Mouse (Mus musculus): Measurements from ENCODE around the gene Kctd6. TPM values are rescaled to one million over a fixed set of nuclear protein-coding genes. Genes with fewer than 3 reads are reported as not detected.

The Kctd6 gene
- polyA plus RNA-seq, 1 experiment from 2014 or later: 17.5 TPM

GRCm38 (mm10) chr14:8242388-8242920 is 28.5 kb downstream of the Kctd6 start:
- H3K9me3 ChIP-seq: no peaks in the 10 kb centered on the region
- H3K36me3 ChIP-seq: no peaks in the 10 kb centered on the region
- H3K27me3 ChIP-seq (replicated peaks): no peaks in the 10 kb centered on the region
- H3K4me1 ChIP-seq: no peaks in the 10 kb centered on the region
- H3K27ac ChIP-seq: no peak overlapping the region
- H3K9ac ChIP-seq: no peak overlapping the region
- no peak overlapping the region for H3K4me3 ChIP-seq
- ATAC-seq (ENCODE audit: low FRiP score, low read depth): no peak
- no peak overlapping the region for H3K4me2 ChIP-seq (replicated peaks)
- WGBS: 59% methylated on average over 5 of the region's 5 CpGs

- Histone ChIP-seq H3K9me3 (no peaks in the 10 kb centered on the region), H3K4me2 (replicated peaks) (no peak overlapping the region), H3K4me1 (no peaks in the 10 kb centered on the region), H3K36me3 (no peaks in the 10 kb centered on the region), H3K27ac (no peak overlapping the region), H3K27me3 (replicated peaks) (no peaks in the 10 kb centered on the region), H3K9ac (no peak overlapping the region), H3K4me3 (no peak overlapping the region)
- 90% methylated on average over 8 of the region's 8 CpGs for WGBS
- ATAC-seq (ENCODE audit: low FRiP score, low read depth): no peak
These were observed 29.4 kb downstream of the Kctd6 start for GRCm38 (mm10) chr14:8243136-8243888.

GRCm38 (mm10) chr14:8244211-8244611 is 30.3 kb downstream of the Kctd6 start:
- Histone ChIP-seq H3K4me2 (replicated peaks) (no peak overlapping the region), H3K27me3 (replicated peaks) (no peaks in the 10 kb centered on the region), H3K9me3 (no peaks in the 10 kb centered on the region), H3K36me3 (no peaks in the 10 kb centered on the region), H3K27ac (no peak overlapping the region), H3K4me3 (no peak overlapping the region), H3K9ac (no peak overlapping the region), H3K4me1 (no peaks in the 10 kb centered on the region)
- ATAC-seq (ENCODE audit: low FRiP score, low read depth): no peak
- WGBS: 85% methylated on average over 5 of the region's 5 CpGs

- Histone ChIP-seq H3K9ac (no peak overlapping the region), H3K4me2 (replicated peaks) (no peak overlapping the region), H3K4me1 (no peaks in the 10 kb centered on the region), H3K36me3 (no peaks in the 10 kb centered on the region), H3K4me3 (no peak overlapping the region), H3K9me3 (no peaks in the 10 kb centered on the region), H3K27ac (no peak overlapping the region), H3K27me3 (replicated peaks) (no peaks in the 10 kb centered on the region)
- ATAC-seq (ENCODE audit: low FRiP score, low read depth): no peak
- 84% methylated on average over 8 of the region's 8 CpGs for WGBS
These were observed 32.9 kb downstream of the Kctd6 start for GRCm38 (mm10) chr14:8246878-8247277.

GRCm38 (mm10) chr14:8249206-8249605 is 35.3 kb downstream of the Kctd6 start:
- Histone ChIP-seq H3K27me3 (replicated peaks) (no peaks in the 10 kb centered on the region), H3K4me3 (no peak overlapping the region), H3K36me3 (no peaks in the 10 kb centered on the region), H3K9ac (no peak overlapping the region), H3K4me2 (replicated peaks) (no peak overlapping the region), H3K9me3 (no peaks in the 10 kb centered on the region), H3K4me1 (no peaks in the 10 kb centered on the region), H3K27ac (no peak overlapping the region)
- 94% methylated on average over 1 of the region's 1 CpGs for WGBS
- ATAC-seq (ENCODE audit: low FRiP score, low read depth): no peak

- 85% methylated on average over 9 of the region's 9 CpGs for WGBS
- no peaks in the 10 kb centered on the region for H3K9me3 ChIP-seq
- no peaks in the 10 kb centered on the region for H3K4me1 ChIP-seq
- no peak overlapping the region for H3K9ac ChIP-seq
- no peaks in the 10 kb centered on the region for H3K27me3 ChIP-seq (replicated peaks)
- H3K27ac ChIP-seq: no peak overlapping the region
- no peak overlapping the region for H3K4me3 ChIP-seq
- H3K36me3 ChIP-seq: no peaks in the 10 kb centered on the region
- no peak overlapping the region for H3K4me2 ChIP-seq (replicated peaks)
- ATAC-seq (ENCODE audit: low FRiP score, low read depth): no peak
These were observed 36.4 kb downstream of the Kctd6 start for GRCm38 (mm10) chr14:8250141-8250871.

GRCm38 (mm10) chr14:8251330-8251885 is 37.5 kb downstream of the Kctd6 start:
- no peaks in the 10 kb centered on the region for H3K36me3 ChIP-seq
- H3K27ac ChIP-seq: no peak overlapping the region
- no peak overlapping the region for H3K4me2 ChIP-seq (replicated peaks)
- ATAC-seq (ENCODE audit: low FRiP score, low read depth): peak; percentile 46; the same call in 1 of the 2 replicates
- H3K27me3 ChIP-seq (replicated peaks): no peaks in the 10 kb centered on the region
- H3K9ac ChIP-seq: no peak overlapping the region
- H3K4me3 ChIP-seq: no peak overlapping the region
- WGBS: 94% methylated on average over 8 of the region's 8 CpGs
- no peaks in the 10 kb centered on the region for H3K4me1 ChIP-seq
- no peaks in the 10 kb centered on the region for H3K9me3 ChIP-seq

GRCm38 (mm10) chr14:8255076-8255729 is 41.3 kb downstream of the Kctd6 start:
- Histone ChIP-seq H3K36me3 (no peaks in the 10 kb centered on the region), H3K4me3 (no peak overlapping the region), H3K27ac (no peak overlapping the region), H3K9ac (no peak overlapping the region), H3K9me3 (no peaks in the 10 kb centered on the region), H3K4me1 (0 out of 2 replicates have a peak, but pooled peaks cover 3% of the 10 kb centered on the region), H3K27me3 (replicated peaks) (no peaks in the 10 kb centered on the region), H3K4me2 (replicated peaks) (no peak overlapping the region)
- 80% methylated on average over 7 of the region's 7 CpGs for WGBS
- no peak for ATAC-seq (ENCODE audit: low FRiP score, low read depth)

GRCm38 (mm10) chr14:8256072-8256471 is 42.1 kb downstream of the Kctd6 start:
- Histone ChIP-seq H3K4me2 (replicated peaks) (no peak overlapping the region), H3K36me3 (no peaks in the 10 kb centered on the region), H3K4me3 (no peak overlapping the region), H3K27ac (no peak overlapping the region), H3K4me1 (0 out of 2 replicates have a peak, but pooled peaks cover 3% of the 10 kb centered on the region), H3K9ac (no peak overlapping the region), H3K27me3 (replicated peaks) (no peaks in the 10 kb centered on the region), H3K9me3 (no peaks in the 10 kb centered on the region)
- WGBS: 74% methylated on average over 6 of the region's 6 CpGs
- ATAC-seq (ENCODE audit: low FRiP score, low read depth): no peak

- H3K27ac ChIP-seq: no peak overlapping the region
- no peaks in the 10 kb centered on the region for H3K27me3 ChIP-seq (replicated peaks)
- no peaks in the 10 kb centered on the region for H3K36me3 ChIP-seq
- H3K4me3 ChIP-seq: no peak overlapping the region
- no peak overlapping the region for H3K9ac ChIP-seq
- H3K9me3 ChIP-seq: no peaks in the 10 kb centered on the region
- 78% methylated on average over 5 of the region's 5 CpGs for WGBS
- H3K4me1 ChIP-seq: 0 out of 2 replicates have a peak, but pooled peaks cover 3% of the 10 kb centered on the region
- ATAC-seq (ENCODE audit: low FRiP score, low read depth): no peak
- no peak overlapping the region for H3K4me2 ChIP-seq (replicated peaks)
These were observed 42.9 kb downstream of the Kctd6 start for GRCm38 (mm10) chr14:8256881-8257280.

- no peak overlapping the region for H3K4me2 ChIP-seq (replicated peaks)
- H3K4me3 ChIP-seq: no peak overlapping the region
- no peaks in the 10 kb centered on the region for H3K27me3 ChIP-seq (replicated peaks)
- no peak overlapping the region for H3K27ac ChIP-seq
- no peaks in the 10 kb centered on the region for H3K9me3 ChIP-seq
- no peak overlapping the region for H3K9ac ChIP-seq
- 0 out of 2 replicates have a peak, but pooled peaks cover 3% of the 10 kb centered on the region for H3K4me1 ChIP-seq
- no peaks in the 10 kb centered on the region for H3K36me3 ChIP-seq
- WGBS: 51% methylated on average over 7 of the region's 7 CpGs
- no peak for ATAC-seq (ENCODE audit: low FRiP score, low read depth)
These were observed 43.8 kb downstream of the Kctd6 start for GRCm38 (mm10) chr14:8257521-8258334.

Data from neural tube, embryonic 12.5 days (tissue).